Mouse (Mus musculus) olfactory bulb, adult 2 months (tissue): ENCODE measurements around the gene Vasp.

ENCODE experiments used
- CTCF ChIP-seq: fragments of 200-500 bp; IDR thresholded peaks from 2 replicates; pipeline ENCODE4 v1.5.1; 2012; ENCODE audit warnings: low read depth, mild to moderate bottlenecking, low read length, moderate library complexity; ENCODE audit not compliant: insufficient read depth
- POLR2A ChIP-seq: fragments of 200-500 bp; IDR thresholded peaks from 2 replicates; pipeline ENCODE4 v1.6.1; 2012; ENCODE audit warnings: mild to moderate bottlenecking, low read depth, low read length, moderate library complexity; ENCODE audit not compliant: insufficient read depth

GRCm38 (mm10) chr7:19230899-19231298 lies 40.7 kb downstream of the Vasp start:
- TF ChIP-seq CTCF, result no peak
- no peak for TF ChIP-seq POLR2A
